Mouse (Mus musculus): ENCODE results near the gene Gspt2.
"Not testable (repeated sequence)": the region's sequence is repeated elsewhere in the genome, so short reads cannot be mapped to it uniquely, and the experiment has no call there.

The Gspt2 gene

GRCm38 (mm10) chrX:94635961-94636563 lies at the start of gene Gspt2:
Gene Gspt2, plus strand, starts transcription at chrX:94636069.
- peak in 1 of 2 experiments; percentile 3 for DNase-seq (ENCODE audit: low spot score in 2 of 2)

GRCm38 (mm10) chrX:94624835-94625803 lies 10.8 kb upstream of the Gspt2 start:
- DNase-seq (ENCODE audit: low spot score in 2 of 2) = peak in 1 of 2 experiments; percentile 3

- no peak for DNase-seq (ENCODE audit: low spot score in 2 of 2)
Measured at GRCm38 (mm10) chrX:94636911-94637310, 1.0 kb downstream of the Gspt2 start.

GRCm38 (mm10) chrX:94648541-94648940 lies 12.7 kb downstream of the Gspt2 start:
- no peak for DNase-seq (ENCODE audit: low spot score in 2 of 2)

- no peak for DNase-seq (ENCODE audit: low spot score in 2 of 2)
Measured at GRCm38 (mm10) chrX:94657734-94658133, 21.9 kb downstream of the Gspt2 start.

GRCm38 (mm10) chrX:94670814-94671213 lies 34.9 kb downstream of the Gspt2 start:
- no peak for DNase-seq (ENCODE audit: low spot score in 2 of 2)

GRCm38 (mm10) chrX:94674977-94675376 lies 39.1 kb downstream of the Gspt2 start:
- peak in 1 of 2 experiments; percentile 27 for DNase-seq (ENCODE audit: low spot score in 2 of 2)

- not testable (repeated sequence) for DNase-seq (ENCODE audit: low spot score in 2 of 2)
Measured at GRCm38 (mm10) chrX:94681581-94681980, 45.7 kb downstream of the Gspt2 start.

GRCm38 (mm10) chrX:94689593-94689992 lies 53.7 kb downstream of the Gspt2 start:
- not testable (repeated sequence) for DNase-seq (ENCODE audit: low spot score in 2 of 2)
